Mouse (Mus musculus): ENCODE measurements at regions not wholly inside any gene's neighbourhood (a gene's known extent, or its start where the extent isn't known, plus 50 kb on each side); places are given as distances from the start of the nearest gene placed in this dataset.

DNA sequence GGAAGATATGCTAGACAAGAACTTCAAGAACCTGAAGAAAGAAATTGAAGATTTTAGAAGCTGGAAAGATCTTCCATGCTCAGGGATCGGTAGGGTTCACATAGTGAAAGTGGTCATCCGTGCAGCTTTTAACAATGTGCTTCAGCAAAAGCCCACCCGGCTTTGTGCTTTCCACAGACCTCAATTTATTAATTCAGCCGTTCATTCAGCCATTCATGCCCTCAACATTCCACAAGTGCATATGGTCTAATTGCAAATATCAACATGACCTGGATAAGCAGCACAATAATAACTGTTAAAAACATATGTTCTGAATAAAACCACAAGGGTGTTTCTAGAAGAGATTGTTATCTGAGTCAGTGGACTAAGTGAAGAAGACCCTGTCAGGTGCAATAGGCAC lies 323.5 kb downstream of the Rps15a start:
- H3K4me1 ChIP-seq (ENCODE audit: control insufficient read depth in 1 of 2, insufficient read depth in 2 of 2): no peaks in the 10 kb centered on the region
- TF ChIP-seq MAX (IDR thresholded peaks at IDR 0.05; ENCODE audit: low read length) (no peak), ELF1 (IDR thresholded peaks at IDR 0.05; ENCODE audit: low read depth, low read length) (no peak), ZMIZ1 (IDR thresholded peaks at IDR 0.05; ENCODE audit: low read depth, low read length) (no peak), MAFK (IDR thresholded peaks at IDR 0.05; ENCODE audit: insufficient replicate concordance, low read length) (no peak), TBP (conservative IDR thresholded peaks at IDR 0.05; ENCODE audit: low read depth, low read length) (no peak), JUND (conservative IDR thresholded peaks at IDR 0.05; ENCODE audit: low read depth, low read length) (no peak), KAT2A (IDR thresholded peaks at IDR 0.05; ENCODE audit: insufficient replicate concordance, low read length) (no peak), POLR2A (IDR thresholded peaks at IDR 0.05; ENCODE audit: low read depth, low read length) (no peak), USF2 (conservative IDR thresholded peaks at IDR 0.05; ENCODE audit: low read depth, low read length) (no peak), GABPA (IDR thresholded peaks at IDR 0.05; ENCODE audit: insufficient replicate concordance, low read depth, low read length) (no peak), EP300 (IDR thresholded peaks at IDR 0.05; ENCODE audit: low read length) (no peak), RCOR1 (conservative IDR thresholded peaks at IDR 0.05; ENCODE audit: low read depth, low read length) (no peak), ZNF384 (IDR thresholded peaks at IDR 0.05; ENCODE audit: low read depth, low read length) (no peak), ZKSCAN1 (IDR thresholded peaks at IDR 0.05; ENCODE audit: borderline replicate concordance, low read depth, low read length) (no peak), ZC3H11A (IDR thresholded peaks at IDR 0.05; ENCODE audit: low read depth, low read length) (no peak)
- in situ Hi-C loops (cut with MboI; ENCODE audit: low pct_ligation_motif_present, low pct_unique_long_range_greater_than_20kb, low sequenced_read_pairs): no loop called here

DNA sequence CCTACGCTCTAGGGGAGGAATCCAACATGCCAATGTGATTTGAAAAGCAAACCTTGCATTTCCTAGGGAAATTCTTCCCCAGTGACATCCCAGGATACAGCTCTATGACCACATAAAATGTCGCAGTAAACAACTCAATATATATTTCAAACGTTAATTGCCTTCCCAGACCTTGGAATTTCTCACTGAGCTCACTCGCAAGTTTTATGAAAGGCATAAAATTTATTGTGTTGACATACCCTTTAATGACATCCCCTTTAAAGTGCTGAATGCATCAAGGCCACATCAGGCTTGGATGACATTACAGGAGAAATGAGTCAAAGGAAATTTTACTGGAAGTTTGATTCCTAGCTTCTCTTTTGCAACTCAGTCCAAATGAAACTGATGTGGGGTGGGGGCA lies 337.0 kb downstream of the Rps15a start:
- no peak overlapping the region for H3K4me2 ChIP-seq (ENCODE audit: insufficient read depth, low read depth, poor library complexity, severe bottlenecking)
- H3K79me2 ChIP-seq (replicated peaks; ENCODE audit: control insufficient read depth, extremely low read depth, insufficient read depth, poor library complexity, severe bottlenecking): no peaks in the 10 kb centered on the region
- no peak overlapping the region for H3K27ac ChIP-seq (ENCODE audit: insufficient read depth, low read depth)
- no peaks in the 10 kb centered on the region for H3K4me1 ChIP-seq (ENCODE audit: control insufficient read depth in 1 of 2, insufficient read depth in 2 of 2)
- H3K9ac ChIP-seq (ENCODE audit: insufficient read depth, low read depth): no peak overlapping the region
- TF ChIP-seq ZC3H11A (IDR thresholded peaks at IDR 0.05; ENCODE audit: low read depth, low read length) (no peak), POLR2AphosphoS2 (IDR thresholded peaks at IDR 0.05; ENCODE audit: low read depth, low read length) (no peak), HCFC1 (IDR thresholded peaks at IDR 0.05; ENCODE audit: low read depth, low read length) (no peak), JUND (conservative IDR thresholded peaks at IDR 0.05; ENCODE audit: low read depth, low read length) (no peak), ZKSCAN1 (IDR thresholded peaks at IDR 0.05; ENCODE audit: borderline replicate concordance, low read depth, low read length) (no peak), BHLHE40 (IDR thresholded peaks at IDR 0.05; ENCODE audit: low read depth, low read length) (no peak), SIN3A (IDR thresholded peaks at IDR 0.05; ENCODE audit: low read length) (no peak), EP300 (IDR thresholded peaks at IDR 0.05; ENCODE audit: low read length) (no peak)
- in situ Hi-C loops (cut with MboI; ENCODE audit: low pct_ligation_motif_present, low pct_unique_long_range_greater_than_20kb, low sequenced_read_pairs) (no loop called here), dilution Hi-C loops (cut with MboI; ENCODE audit: extremely low pct_ligation_motif_present, extremely low pct_unique_long_range_greater_than_20kb, low sequenced_read_pairs) (no loop called here)
- no peak overlapping the region for H3K4me3 ChIP-seq (replicated peaks in 1 of 3; ENCODE audit: low read depth in 2 of 3, low read length in 2 of 3, poor library complexity in 1 of 3)
- no peak for DNase-seq (ENCODE audit: extremely low read depth)
- no peaks in the 10 kb centered on the region for H3K9me3 ChIP-seq (replicated peaks; ENCODE audit: low read length)
- no peaks in the 10 kb centered on the region for H3K36me3 ChIP-seq (replicated peaks in 1 of 2; ENCODE audit: control insufficient read depth in 1 of 2, insufficient read depth in 1 of 2, low read length in 1 of 2)
- peaks cover 3% of the 10 kb centered on the region for H3K27me3 ChIP-seq (replicated peaks)

More for the DNA sequence above, 323.5 kb downstream of the Rps15a start:
- Histone ChIP-seq H3K79me2 (replicated peaks; ENCODE audit: control insufficient read depth, extremely low read depth, insufficient read depth, poor library complexity, severe bottlenecking) (no peaks in the 10 kb centered on the region), H3K36me3 (replicated peaks in 1 of 2; ENCODE audit: control insufficient read depth in 1 of 2, insufficient read depth in 1 of 2, low read length in 1 of 2) (no peaks in the 10 kb centered on the region), H3K27me3 (replicated peaks) (peaks cover 2% of the 10 kb centered on the region), H3K9ac (ENCODE audit: insufficient read depth, low read depth) (no peak overlapping the region), H3K9me3 (replicated peaks; ENCODE audit: low read length) (no peaks in the 10 kb centered on the region), H3K4me2 (ENCODE audit: insufficient read depth, low read depth, poor library complexity, severe bottlenecking) (no peak overlapping the region), H3K4me3 (replicated peaks in 1 of 3; ENCODE audit: low read depth in 2 of 3, low read length in 2 of 3, poor library complexity in 1 of 3) (no peak overlapping the region), H3K27ac (ENCODE audit: insufficient read depth, low read depth) (no peak overlapping the region)
- dilution Hi-C loops (cut with MboI; ENCODE audit: extremely low pct_ligation_motif_present, extremely low pct_unique_long_range_greater_than_20kb, low sequenced_read_pairs): no loop called here
- no peak for DNase-seq (ENCODE audit: extremely low read depth)

Data from CH12.LX (cell line).